ENCODE assay signal across 15 mouse cellular contexts in the genomic region with DNA sequence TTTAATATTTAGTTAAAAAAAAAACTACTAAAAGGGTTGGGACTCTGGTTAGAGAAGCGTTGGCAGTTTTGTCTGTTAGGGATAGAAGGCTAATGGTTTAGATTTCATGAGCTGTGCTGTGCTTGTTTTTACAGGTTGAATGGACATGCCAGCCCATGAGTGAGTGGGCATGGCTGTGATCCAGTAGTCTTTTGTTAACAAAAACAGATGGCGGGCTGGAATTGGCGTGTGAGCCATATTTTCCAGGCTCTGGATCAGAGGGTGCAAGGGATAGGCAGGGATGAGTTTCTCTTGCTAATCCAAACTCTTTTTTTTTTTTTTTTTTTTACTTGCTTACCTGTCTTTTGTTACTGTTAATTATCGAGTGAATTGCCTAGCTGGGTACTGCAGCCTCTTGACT. TPM values are rescaled to one million over a fixed set of nuclear protein-coding genes. Genes with fewer than 3 reads are reported as not detected.
DNase-seq lines count a peak whose midpoint lies in the region; ATAC-seq lines count a peak whose summit lies in the region.
"Had no signal": no experiment of that assay in that cellular context is flagged by ENCODE, and none has a peak within 500 bp of the region (broad histone marks: within the 10 kb centered on the region; RNA-seq: fewer than 3 reads in every experiment).

No protein-coding gene starts in this region.

- peak; percentile 23; the same call in 1 of the 2 replicates for ATAC-seq in frontal cortex, adult (ENCODE audit: low TSS enrichment)
- ATAC-seq in activated CD4-positive, CD25-positive, alpha-beta regulatory T cell, adult 4 months: no peak
- ATAC-seq: intestine, postnatal 0 days; midbrain, embryonic 15.5 days had no signal

- no peak for DNase-seq in frontal cortex, postnatal 25 days (ENCODE audit: low spot score in 2 of 2)
- peak; percentile 2 to 6 for DNase-seq in right cerebral cortex, postnatal 36 days (ENCODE audit: low spot score in 2 of 2)
- no peak for DNase-seq in right cerebral cortex, postnatal 4 days
- peak; percentile 87 to 91 for DNase-seq in cerebellum, postnatal 14 days
- no peak for DNase-seq in lung, postnatal 10 days
- DNase-seq in kidney, postnatal 25 days: no peak
- DNase-seq: adrenal gland, postnatal 36 days; heart, adult 2 months; heart, postnatal 14 days; kidney, postnatal 10 days; lung, postnatal 4 days had no signal

RNA-seq across cellular contexts. Expression of gene Anks1b, which starts 38.6 kb away (rescaled TPM):
- polyA plus RNA-seq in activated CD4-positive, CD25-positive, alpha-beta regulatory T cell, adult 4 months (2017; shearing (Covaris generic)): under 1 TPM in 1 of 2 experiments, not detected in 1; 0.19 TPM

Comparison
In these comparisons a context has a peak if more than half of its experiments do, and no peak if none do; other contexts are left out.
1. DNase-seq: peak in right cerebral cortex, postnatal 36 days (2 of 2) and cerebellum, postnatal 14 days (2 of 2); none in frontal cortex, postnatal 25 days (0 of 2), right cerebral cortex, postnatal 4 days (single experiment), lung, postnatal 10 days (single experiment) and kidney, postnatal 25 days (0 of 2).